Mouse (Mus musculus): ENCODE measurements at regions not wholly inside any gene's neighbourhood (a gene's known extent, or its start where the extent isn't known, plus 50 kb on each side); places are given as distances from the start of the nearest gene placed in this dataset.

DNA sequence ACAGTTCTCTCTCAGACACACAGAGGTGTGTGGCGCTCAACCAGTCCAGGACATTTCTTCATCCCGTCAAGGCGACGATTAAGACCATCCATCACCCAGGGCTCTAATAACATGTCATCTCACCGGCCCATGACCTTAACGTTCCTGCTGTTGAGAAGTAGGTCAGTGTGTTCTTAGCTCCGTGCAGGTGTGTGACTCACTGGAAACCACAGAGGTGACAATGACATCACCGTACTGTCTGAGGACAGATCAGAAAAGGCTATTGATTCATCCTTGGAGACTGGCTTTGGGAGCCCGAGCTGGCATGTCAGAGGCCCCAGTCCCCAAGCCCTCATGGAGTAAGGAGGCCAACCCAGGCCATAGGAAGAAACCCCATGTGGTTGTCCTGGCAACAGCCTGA, 109.3 kb upstream of the Sulf2 start:
- no peak for DNase-seq

DNA sequence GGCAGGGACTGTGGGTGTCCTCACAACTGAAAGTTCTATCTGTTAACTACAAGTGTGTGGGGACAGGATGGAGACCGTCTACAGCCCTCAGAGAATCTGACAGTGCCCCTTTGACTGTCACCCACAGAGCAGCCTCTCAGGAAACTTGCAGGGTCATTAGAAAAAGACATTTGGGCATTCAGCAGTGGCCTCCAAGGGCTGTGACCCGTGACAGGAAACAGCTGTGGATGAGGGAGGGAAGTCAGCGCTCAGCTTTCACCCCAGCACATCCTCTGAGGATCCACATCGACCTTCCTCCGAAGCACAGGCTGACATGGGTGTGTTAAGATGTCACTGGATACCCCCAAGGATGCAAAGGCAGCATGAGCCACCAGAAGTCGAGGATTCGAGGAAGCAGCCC, 106.3 kb upstream of the Sulf2 start:
- peak; percentile 76 for DNase-seq

DNA sequence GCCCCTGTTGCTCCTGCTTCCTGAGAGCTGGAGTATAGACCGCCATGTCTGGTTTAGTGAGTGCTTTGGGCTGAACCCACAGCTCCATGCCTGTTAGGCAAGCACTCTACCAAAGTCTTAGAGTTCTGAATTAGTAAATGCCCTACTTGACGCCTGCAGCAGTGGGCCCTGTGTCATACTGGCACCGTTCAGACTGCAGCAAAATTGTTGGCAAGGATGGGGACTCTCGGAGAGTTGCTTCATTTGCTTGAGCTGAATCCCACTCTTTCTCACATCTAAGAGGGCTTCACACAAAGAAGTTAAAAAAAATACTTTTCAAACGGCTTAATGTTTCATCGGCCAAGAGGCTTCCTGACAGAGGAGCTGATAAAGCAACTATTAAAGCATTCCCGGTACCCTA, 105.6 kb upstream of the Sulf2 start:
- no peak for DNase-seq

- DNase-seq, result no peak
Observed at GRCm38 (mm10) chr2:166258771-166259180, 103.3 kb upstream of the Sulf2 start.

GRCm38 (mm10) chr2:166257666-166258065, 102.2 kb upstream of the Sulf2 start:
- no peak for DNase-seq

DNA sequence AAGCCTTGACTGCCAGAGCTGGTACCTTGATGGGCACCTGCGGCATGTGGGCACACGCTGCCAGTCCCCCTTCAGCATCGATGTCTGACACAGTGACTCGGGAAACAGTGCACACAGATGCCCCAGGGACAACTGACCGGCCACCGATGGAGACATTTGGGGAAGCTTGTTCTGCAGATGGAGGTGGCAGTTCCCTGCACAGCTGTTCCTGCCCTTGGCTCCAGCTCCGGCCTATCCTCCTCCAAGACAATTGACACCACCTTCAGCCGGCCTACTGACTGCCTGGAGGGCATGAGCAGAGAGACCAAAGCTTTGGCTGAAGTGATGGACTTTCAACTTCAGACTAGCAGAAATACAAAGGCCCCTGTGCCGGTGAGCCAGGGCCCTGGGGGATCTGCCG, 100.7 kb upstream of the Sulf2 start:
- no peak for DNase-seq

DNA sequence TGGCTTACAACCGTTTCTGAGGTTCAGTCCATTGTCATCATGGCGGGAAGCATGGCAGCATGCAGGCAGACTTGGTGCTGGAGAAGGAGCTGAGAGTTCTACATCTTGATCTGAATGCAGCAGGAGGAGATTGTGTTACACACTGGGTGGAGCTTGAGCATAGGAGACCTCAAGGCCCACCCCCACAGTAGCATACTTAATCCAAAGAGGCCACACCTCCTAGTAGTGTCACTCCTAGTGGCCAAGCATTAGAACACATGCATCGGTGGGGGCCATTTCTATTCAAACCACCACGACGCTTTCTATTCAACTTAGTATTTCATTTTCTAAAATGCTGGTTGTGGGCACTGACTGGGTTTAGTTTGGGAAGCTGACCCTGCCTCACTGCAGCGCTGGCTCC, 99.1 kb upstream of the Sulf2 start:
- no peak for DNase-seq

- no peak for DNase-seq
Observed at GRCm38 (mm10) chr2:166252107-166252506, 96.6 kb upstream of the Sulf2 start.

- DNase-seq, result peak; percentile 81
Observed at GRCm38 (mm10) chr2:166251421-166251820, 96.0 kb upstream of the Sulf2 start.

DNA sequence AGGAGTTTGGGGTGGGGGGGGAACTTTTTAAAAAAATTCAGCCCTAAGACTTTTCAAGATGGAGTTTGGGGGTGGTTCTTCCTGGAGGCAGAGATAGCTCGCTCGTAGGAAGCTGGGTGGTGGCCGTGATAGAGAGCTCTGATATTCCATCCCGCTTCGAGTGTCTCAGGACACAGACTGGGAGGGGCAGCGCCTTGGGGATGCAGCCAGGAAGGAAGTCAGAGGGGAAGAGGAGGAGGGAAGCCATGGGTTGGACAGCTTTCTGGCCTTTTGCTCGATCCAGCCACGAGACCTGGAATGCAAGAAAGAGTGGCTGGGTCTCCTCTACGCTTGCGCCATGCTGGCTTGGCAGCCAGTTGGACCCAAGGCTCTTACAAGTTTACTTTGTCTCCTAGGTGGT, 95.1 kb upstream of the Sulf2 start:
- peak; percentile 65 for DNase-seq

DNA sequence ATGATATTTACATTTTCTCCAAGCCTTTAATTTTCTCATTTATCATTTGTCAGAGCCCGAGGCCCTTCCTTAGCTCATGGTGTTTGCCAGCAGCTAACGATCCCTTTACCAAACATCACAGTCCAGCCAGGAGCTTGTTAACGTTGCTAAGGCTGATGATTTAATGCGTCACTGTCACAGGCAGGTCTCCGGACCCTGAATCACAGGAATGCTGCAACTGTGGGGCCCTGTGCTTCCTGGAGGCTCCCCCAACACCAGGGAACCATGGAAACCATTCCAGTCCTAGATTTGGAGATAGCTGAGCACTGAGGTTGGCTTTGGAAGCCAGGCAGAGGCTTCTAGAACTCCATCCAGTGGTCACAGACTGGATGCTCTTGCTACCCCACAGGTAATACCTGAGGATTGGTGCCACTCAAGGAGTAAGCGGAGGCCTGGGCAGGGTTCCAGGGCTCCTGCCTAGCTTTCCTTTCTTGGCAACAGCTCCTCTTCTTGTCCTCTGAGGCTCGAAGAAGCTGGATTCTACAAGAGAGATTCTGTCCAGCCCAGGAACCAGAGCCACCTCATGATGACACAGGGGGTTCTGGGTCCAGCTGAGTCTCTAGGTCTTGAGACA, 94.0 kb upstream of the Sulf2 start:
- DNase-seq, result no peak

DNA sequence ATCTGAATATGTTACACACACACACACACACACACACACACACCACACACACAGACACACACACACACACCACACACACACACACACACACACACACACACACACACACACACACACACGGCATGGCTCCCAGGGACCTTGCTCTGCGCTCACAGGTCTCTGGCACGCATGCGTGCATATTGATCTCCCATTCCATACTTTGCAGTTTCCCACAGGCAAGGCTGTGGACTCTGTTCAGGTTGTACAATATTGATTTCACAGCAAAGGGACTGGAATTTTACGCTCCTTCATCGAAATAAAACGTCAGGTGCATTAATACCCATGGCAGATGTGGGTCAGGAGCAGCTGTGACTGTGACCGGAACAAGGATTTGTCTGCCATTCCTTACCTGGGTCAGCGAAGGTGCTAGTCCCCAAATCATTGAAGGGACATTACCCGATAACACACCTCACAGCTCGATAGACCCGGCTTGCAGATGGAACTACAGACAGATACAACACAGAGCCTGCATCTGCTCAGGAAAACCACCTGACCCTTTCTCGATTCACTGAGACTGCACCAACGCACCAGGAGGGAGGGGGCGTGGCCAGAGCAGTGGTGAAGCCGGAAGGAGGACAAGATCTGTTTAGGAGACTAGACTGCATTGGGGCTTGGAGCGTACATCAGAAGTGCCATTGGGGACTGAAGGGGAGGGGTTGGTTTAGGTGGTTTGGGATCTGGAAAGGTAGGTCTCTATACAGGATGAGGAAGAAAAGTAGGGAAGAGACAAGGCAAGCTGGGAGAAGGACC, 91.1 kb upstream of the Sulf2 start:
- DNase-seq, result peak; percentile 29

- DNase-seq, result no peak
Observed at GRCm38 (mm10) chr2:166245219-166245618, 89.8 kb upstream of the Sulf2 start.

GRCm38 (mm10) chr2:166242786-166243521, 87.5 kb upstream of the Sulf2 start:
- no peak for DNase-seq

- no peak for DNase-seq
Observed at GRCm38 (mm10) chr2:166241310-166241709, 85.8 kb upstream of the Sulf2 start.

- DNase-seq, result no peak
Observed at GRCm38 (mm10) chr2:166240056-166240455, 84.6 kb upstream of the Sulf2 start.

- peak; percentile 57 for DNase-seq
Observed at GRCm38 (mm10) chr2:166237554-166238269, 82.2 kb upstream of the Sulf2 start.

DNA sequence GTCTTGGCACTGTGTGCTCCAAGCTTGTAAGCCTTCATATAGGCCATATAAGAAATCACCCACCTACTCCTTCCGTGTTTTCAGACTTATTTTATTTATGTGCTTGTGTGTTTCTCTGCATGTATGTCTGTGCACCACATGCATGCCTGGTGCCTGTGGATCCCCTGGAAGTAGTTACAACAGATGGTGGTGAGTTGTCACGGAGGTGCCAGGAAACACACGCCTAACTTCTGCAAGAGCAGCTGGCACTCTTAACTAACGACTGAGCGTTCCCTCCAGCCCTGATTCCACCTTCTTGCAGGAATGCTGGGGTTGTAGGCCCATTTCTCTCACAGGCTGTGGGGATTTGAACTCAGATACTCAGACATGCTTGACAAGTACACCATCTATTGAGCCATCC, 80.6 kb upstream of the Sulf2 start:
- no peak for DNase-seq

DNA sequence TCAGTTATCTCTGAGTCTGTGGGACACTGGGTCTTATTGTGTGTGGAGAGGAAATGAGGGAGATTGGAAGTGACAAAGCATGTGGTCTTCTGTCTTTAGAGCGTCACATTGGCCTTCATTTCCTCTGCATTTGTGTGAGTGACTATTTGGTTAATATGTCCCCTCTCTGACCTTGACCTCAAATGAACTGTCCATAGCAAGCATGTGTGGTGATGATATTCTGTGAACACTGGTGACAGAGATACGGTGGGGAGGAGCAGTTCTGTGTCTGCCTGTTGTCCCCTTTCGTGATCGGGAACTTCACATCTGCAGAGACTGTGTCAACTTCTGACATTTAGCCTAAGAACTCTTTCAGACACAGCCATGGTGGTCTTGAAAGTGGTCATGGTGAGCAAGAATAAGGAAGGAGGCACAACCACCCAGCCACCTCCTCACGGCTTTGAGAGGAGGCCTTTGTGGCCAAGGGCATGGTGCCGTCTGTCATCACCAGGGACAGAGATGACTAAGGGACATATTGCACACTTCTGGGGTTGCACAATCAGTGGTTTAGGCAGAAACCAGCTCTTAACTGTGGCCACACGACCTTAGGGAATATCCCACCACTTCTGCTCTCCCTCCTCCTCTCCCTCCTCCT, 79.2 kb upstream of the Sulf2 start:
- no peak for DNase-seq

GRCm38 (mm10) chr2:166233246-166233645, 77.8 kb upstream of the Sulf2 start:
- peak; percentile 57 for DNase-seq

DNA sequence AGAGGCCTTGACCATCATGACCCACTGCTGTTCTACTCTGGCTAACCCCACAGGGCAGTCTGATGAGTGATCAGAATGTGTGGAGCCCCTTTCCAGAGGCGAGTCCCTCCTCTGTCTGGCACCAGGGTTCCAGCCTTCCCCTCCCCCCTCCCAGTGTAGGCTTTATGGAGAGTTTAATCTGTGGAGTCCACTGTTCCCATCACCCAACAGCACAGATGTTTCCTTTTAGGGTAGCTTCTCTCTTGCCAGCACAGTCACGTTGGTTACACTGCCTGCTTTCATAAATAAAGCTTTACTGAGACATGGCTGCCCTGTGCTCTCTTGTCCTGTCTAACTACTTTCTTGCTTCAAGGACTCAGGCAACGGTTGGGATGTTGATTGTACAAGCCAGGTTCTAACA, 76.9 kb upstream of the Sulf2 start:
- no peak for DNase-seq

- DNase-seq, result no peak
Observed at GRCm38 (mm10) chr2:166230617-166231016, 75.2 kb upstream of the Sulf2 start.

DNA sequence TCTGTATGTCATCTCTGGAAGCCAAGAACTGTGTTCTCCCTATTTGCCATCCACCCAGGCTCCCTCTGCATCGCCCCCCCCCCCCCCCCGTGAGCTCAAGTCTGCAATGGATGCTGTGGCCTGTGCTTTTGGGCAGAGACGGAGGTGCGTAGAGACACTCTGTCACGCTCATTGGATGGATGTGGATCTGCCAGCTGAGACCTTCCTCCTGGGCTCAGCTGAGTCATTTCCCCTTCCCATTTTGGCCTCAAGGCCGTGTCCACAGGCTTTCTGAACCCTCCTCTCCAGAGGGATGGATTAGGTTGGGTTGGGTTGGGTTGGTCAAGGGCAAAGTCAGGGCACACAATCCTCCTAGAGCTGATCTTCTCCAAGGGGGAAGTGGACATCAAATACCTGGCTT, 72.9 kb upstream of the Sulf2 start:
- DNase-seq, result no peak
